Mouse (Mus musculus) stomach, embryonic 14.5 days (tissue): ENCODE data around the gene Dexi. TPM values are rescaled to one million over a fixed set of nuclear protein-coding genes. Genes with fewer than 3 reads are reported as not detected.

Experiments used
- ATAC-seq: fragments of 200-750 bp; cut with Nextera tagmentation; 2 replicates; pipeline ENCODE4 v1.8.0; 2017; ENCODE audit warnings: low read depth, moderate TSS enrichment; ENCODE audit not compliant: insufficient number of reproducible peaks, insufficient read depth, low FRiP score
- H3K27ac ChIP-seq: fragments of 300-500 bp; sonication (generic); 2 replicates; pipeline ENCODE4 v1.5.1; 2014; ENCODE audit warnings: mild to moderate bottlenecking, low read length, moderate library complexity, mixed read lengths
- H3K27me3 ChIP-seq: fragments of 300-500 bp; sonication (generic); 2 replicates; pipeline ENCODE4 v1.6.1; 2014; ENCODE audit warnings: low read length, control low read depth, mixed read lengths; ENCODE audit not compliant: control insufficient read depth, insufficient read depth
- H3K36me3 ChIP-seq: fragments of 300-500 bp; sonication (generic); 2 replicates; pipeline ENCODE4 v1.6.1; 2014; ENCODE audit warnings: mild to moderate bottlenecking, control low read depth, low read length, moderate library complexity, mixed read lengths; ENCODE audit not compliant: control insufficient read depth, insufficient read depth
- H3K4me1 ChIP-seq: fragments of 300-500 bp; sonication (generic); 2 replicates; pipeline ENCODE4 v1.6.1; 2014; ENCODE audit warnings: low read length, control low read depth, mixed read lengths; ENCODE audit not compliant: control insufficient read depth, insufficient read depth
- H3K4me2 ChIP-seq: fragments of 300-500 bp; sonication (generic); replicated peaks from 2 replicates; pipeline ENCODE4 v1.6.1; 2014; ENCODE audit warnings: low read depth, low read length, control low read depth
- H3K4me3 ChIP-seq: fragments of 300-500 bp; sonication (generic); 2 replicates; pipeline ENCODE4 v1.5.1; 2014; ENCODE audit warnings: low read depth, low read length, control low read depth
- H3K9ac ChIP-seq: fragments of 300-500 bp; sonication (generic); replicated peaks from 2 replicates; pipeline ENCODE4 v1.6.1; 2014; ENCODE audit warnings: low read depth, mild to moderate bottlenecking, control low read depth, low read length, moderate library complexity, mixed read lengths
- H3K9me3 ChIP-seq: fragments of 300-500 bp; sonication (generic); 2 replicates; pipeline ENCODE4 v1.6.1; 2016; ENCODE audit warnings: low read depth, low read length, control low read depth; ENCODE audit not compliant: control insufficient read depth
- WGBS: fragments of 180-500 bp; shearing (Covaris S2); extraction: QIAGEN DNeasy Blood & Tissue Kit; methylation state at CpG from one replicate; pipeline ENCODE4 v1.1.7; 2014; 5-methylcytosine and 5-hydroxymethylcytosine counted together
- polyA plus RNA-seq: library from polyadenylated mRNA; unstranded; fragments of >200 nt; fragmentation: Nextera tagmentation; extraction: Ambion mirVana; gene quantifications from 2 replicates; pipeline ENCODE4 v1.2.1, GENCODE M21; 2014

The Dexi gene
- polyA plus RNA-seq, 1 experiment from 2014 or later, result 25.9 TPM

- no peak overlapping the region for H3K4me2 ChIP-seq
- no peaks in the 10 kb centered on the region for H3K9me3 ChIP-seq
- no peak overlapping the region for H3K9ac ChIP-seq
- 39% methylated on average over 2 of the region's 2 CpGs for WGBS
- H3K4me1 ChIP-seq, result no peaks in the 10 kb centered on the region
- H3K27me3 ChIP-seq, result no peaks in the 10 kb centered on the region
- no peak overlapping the region for H3K4me3 ChIP-seq
- H3K36me3 ChIP-seq, result peaks cover 5% of the 10 kb centered on the region; the same call in 1 of the 2 replicates
- no peak overlapping the region for H3K27ac ChIP-seq
- no peak for ATAC-seq
Observed at GRCm38 (mm10) chr16:10571820-10572219, 29.0 kb upstream of the Dexi start.

- Histone ChIP-seq H3K27ac (no peak overlapping the region), H3K4me1 (no peaks in the 10 kb centered on the region), H3K36me3 (peaks cover 5% of the 10 kb centered on the region; the same call in 1 of the 2 replicates), H3K4me3 (no peak overlapping the region), H3K27me3 (no peaks in the 10 kb centered on the region), H3K4me2 (no peak overlapping the region), H3K9me3 (no peaks in the 10 kb centered on the region), H3K9ac (no peak overlapping the region)
- ATAC-seq, result no peak
- 71% methylated on average over 1 of the region's 1 CpGs for WGBS
Observed at GRCm38 (mm10) chr16:10570708-10571107, 27.9 kb upstream of the Dexi start.

- 92% methylated on average over 5 of the region's 5 CpGs for WGBS
Observed at GRCm38 (mm10) chr16:10569809-10570395, 27.0 kb upstream of the Dexi start.

GRCm38 (mm10) chr16:10567153-10567552 lies 24.3 kb upstream of the Dexi start:
- ATAC-seq, result no peak
- no peaks in the 10 kb centered on the region for H3K4me1 ChIP-seq
- WGBS, result 86% methylated on average over 4 of the region's 4 CpGs
- no peaks in the 10 kb centered on the region for H3K9me3 ChIP-seq
- no peak overlapping the region for H3K9ac ChIP-seq
- no peak overlapping the region for H3K4me2 ChIP-seq
- peaks cover 10% of the 10 kb centered on the region; the same call in 1 of the 2 replicates for H3K36me3 ChIP-seq
- no peaks in the 10 kb centered on the region for H3K27me3 ChIP-seq
- no peak overlapping the region for H3K27ac ChIP-seq
- no peak overlapping the region for H3K4me3 ChIP-seq

More at GRCm38 (mm10) chr16:10569809-10570395, 27.0 kb upstream of the Dexi start:
- H3K27ac ChIP-seq, result no peak overlapping the region
- H3K4me3 ChIP-seq, result no peak overlapping the region
- no peak overlapping the region for H3K4me2 ChIP-seq
- H3K27me3 ChIP-seq, result no peaks in the 10 kb centered on the region
- H3K9me3 ChIP-seq, result no peaks in the 10 kb centered on the region
- no peak overlapping the region for H3K9ac ChIP-seq
- peaks cover 5% of the 10 kb centered on the region; the same call in 1 of the 2 replicates for H3K36me3 ChIP-seq
- no peak for ATAC-seq
- no peaks in the 10 kb centered on the region for H3K4me1 ChIP-seq

GRCm38 (mm10) chr16:10565278-10565885 lies 22.5 kb upstream of the Dexi start:
- Histone ChIP-seq H3K4me3 (no peak overlapping the region), H3K4me1 (no peaks in the 10 kb centered on the region), H3K27me3 (no peaks in the 10 kb centered on the region), H3K9ac (no peak overlapping the region), H3K9me3 (no peaks in the 10 kb centered on the region), H3K27ac (no peak overlapping the region), H3K4me2 (no peak overlapping the region), H3K36me3 (peaks cover 13% of the 10 kb centered on the region; the same call in 1 of the 2 replicates)
- peak; percentile 75 for ATAC-seq
- 33% methylated on average over 4 of the region's 4 CpGs for WGBS

GRCm38 (mm10) chr16:10559991-10560390 lies 17.1 kb upstream of the Dexi start:
- 89% methylated on average over 8 of the region's 8 CpGs for WGBS
- no peak overlapping the region for H3K4me3 ChIP-seq

GRCm38 (mm10) chr16:10553858-10554257 lies 11.0 kb upstream of the Dexi start:
- Histone ChIP-seq H3K9me3 (no peaks in the 10 kb centered on the region), H3K4me2 (no peak overlapping the region), H3K27ac (no peak overlapping the region), H3K9ac (no peak overlapping the region), H3K4me1 (no peaks in the 10 kb centered on the region), H3K36me3 (no peaks in the 10 kb centered on the region), H3K27me3 (no peaks in the 10 kb centered on the region), H3K4me3 (no peak overlapping the region)
- 77% methylated on average over 2 of the region's 2 CpGs for WGBS
- no peak for ATAC-seq

More at GRCm38 (mm10) chr16:10559991-10560390, 17.1 kb upstream of the Dexi start:
- ATAC-seq, result no peak
- H3K9ac ChIP-seq, result no peak overlapping the region
- H3K36me3 ChIP-seq, result peaks cover 9% of the 10 kb centered on the region; the same call in 1 of the 2 replicates
- H3K4me1 ChIP-seq, result no peaks in the 10 kb centered on the region
- no peak overlapping the region for H3K4me2 ChIP-seq
- no peaks in the 10 kb centered on the region for H3K9me3 ChIP-seq
- no peak overlapping the region for H3K27ac ChIP-seq
- H3K27me3 ChIP-seq, result no peaks in the 10 kb centered on the region

GRCm38 (mm10) chr16:10551592-10551991 lies 8.7 kb upstream of the Dexi start:
- Histone ChIP-seq H3K4me3 (no peak overlapping the region), H3K9me3 (no peaks in the 10 kb centered on the region), H3K27me3 (no peaks in the 10 kb centered on the region), H3K4me2 (no peak overlapping the region), H3K4me1 (0 out of 2 replicates have a peak, but pooled peaks cover under 1% of the 10 kb centered on the region), H3K27ac (no peak overlapping the region), H3K36me3 (no peaks in the 10 kb centered on the region), H3K9ac (no peak overlapping the region)
- ATAC-seq, result no peak
- 77% methylated on average over 4 of the region's 4 CpGs for WGBS
